Mouse (Mus musculus) ovary, adult 2 months (tissue): ENCODE results near the gene Cers4. TPM values are rescaled to one million over a fixed set of nuclear protein-coding genes. Genes with fewer than 3 reads are reported as not detected.

ENCODE experiments used
- polyA plus RNA-seq: library from polyadenylated mRNA; depleted of rRNA; stranded (reverse); fragments of >200 nt; gene quantifications from 2 replicates; pipeline ENCODE4 v1.2.3, GENCODE M21; 2012; rRNA removed

The Cers4 gene
- 30.0 and 44.5 TPM in 2 replicates for polyA plus RNA-seq

DNA sequence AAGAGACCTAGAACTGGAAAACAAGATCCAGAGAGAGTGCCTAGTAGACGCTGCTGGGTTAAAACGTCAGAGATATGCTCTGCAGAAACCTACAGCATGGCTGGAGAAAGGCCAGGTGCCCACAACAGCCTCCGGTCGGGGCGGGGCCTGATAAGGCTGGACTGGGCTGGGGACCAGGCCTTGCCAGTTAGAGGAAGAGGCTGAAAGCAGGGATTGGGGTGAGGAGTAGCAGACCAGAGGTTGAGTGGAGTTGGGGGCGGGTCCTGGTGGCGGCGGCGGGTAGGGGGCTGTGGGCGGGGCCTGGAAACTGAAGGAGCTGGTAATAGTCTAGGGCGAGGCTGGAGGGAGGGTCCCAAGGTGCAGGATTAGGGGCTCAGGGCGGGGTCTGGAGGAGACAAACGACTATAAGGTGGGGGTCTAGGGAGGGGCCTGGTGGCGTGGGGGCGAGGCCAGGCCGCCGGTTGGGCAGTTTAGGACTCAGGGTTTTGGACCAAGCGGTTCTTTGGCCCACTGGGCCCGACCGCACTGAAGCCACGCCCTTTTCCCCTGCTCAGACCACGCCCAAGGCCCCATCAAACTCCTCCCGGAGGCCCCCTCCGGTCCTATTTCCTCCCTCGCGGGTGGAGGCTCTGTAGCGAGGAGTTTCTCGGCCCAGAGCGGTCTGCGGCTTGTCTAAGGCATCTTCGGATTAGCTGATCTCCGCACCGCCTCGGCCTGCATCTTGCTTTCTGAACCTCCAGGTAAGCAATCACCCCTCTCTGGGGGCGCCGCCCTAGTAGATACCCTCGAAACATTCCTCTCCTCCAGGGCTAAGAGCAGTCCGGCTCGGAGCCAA lies at the start of gene Cers4:
Gene Cers4, plus strand, starts transcription at position 176 of the 835 bp plus-strand sequence.

Other genes with a start within 250 kb of the Cers4 start
- 241 and 288 TPM in 2 replicates for gene Tgfbr3l, start 244.8 kb upstream of the Cers4 start, polyA plus RNA-seq
- gene Snapc2, start 239.9 kb upstream of the Cers4 start, polyA plus RNA-seq: 90.5 and 95.1 TPM in 2 replicates
- gene Ctxn1, start 233.8 kb upstream of the Cers4 start, polyA plus RNA-seq: 202 and 269 TPM in 2 replicates
- gene Timm44, start 217.1 kb upstream of the Cers4 start, polyA plus RNA-seq: 99.8 and 108 TPM in 2 replicates
- gene Ccl25, start 167.8 kb upstream of the Cers4 start, polyA plus RNA-seq: 2.5 and 2.8 TPM in 2 replicates
- 42.1 and 52.6 TPM in 2 replicates for gene Elavl1, start 167.6 kb upstream of the Cers4 start, polyA plus RNA-seq
- gene Zfp958, start 120.1 kb downstream of the Cers4 start, polyA plus RNA-seq: 0.52 and 0.53 TPM in 2 replicates